Mouse (Mus musculus): ENCODE data around the gene Car11.

- no peak for TF ChIP-seq POLR2A (IDR thresholded peaks at IDR 0.05; ENCODE audit: insufficient read length, low read depth)
- no peak for TF ChIP-seq USF1 (IDR thresholded peaks at IDR 0.05; ENCODE audit: low read depth)
- no peak for TF ChIP-seq MAX (IDR thresholded peaks at IDR 0.05; ENCODE audit: low read depth)
Observed at GRCm38 (mm10) chr7:45654424-45655047, 45.1 kb upstream of the Car11 start.
